Mouse (Mus musculus): Measurements from ENCODE around the gene Uri1.

The Uri1 gene

GRCm38 (mm10) chr7:37918926-37919325 lies 104.4 kb downstream of the Uri1 start:
- no peak for DNase-seq (ENCODE audit: low read depth)

- DNase-seq (ENCODE audit: low read depth) = no peak
Measured at GRCm38 (mm10) chr7:37916762-37917439, 106.5 kb downstream of the Uri1 start.

GRCm38 (mm10) chr7:37911802-37912122 lies 111.6 kb downstream of the Uri1 start:
- no peak for DNase-seq (ENCODE audit: low read depth)

GRCm38 (mm10) chr7:37911114-37911801 lies 112.1 kb downstream of the Uri1 start:
- DNase-seq (ENCODE audit: low read depth) = no peak

- DNase-seq (ENCODE audit: low read depth) = no peak
Measured at GRCm38 (mm10) chr7:37910161-37910560, 113.2 kb downstream of the Uri1 start.

All from naive thymus-derived CD4-positive, alpha-beta T cell, adult 2 months (primary cell).